In the genomic region with DNA sequence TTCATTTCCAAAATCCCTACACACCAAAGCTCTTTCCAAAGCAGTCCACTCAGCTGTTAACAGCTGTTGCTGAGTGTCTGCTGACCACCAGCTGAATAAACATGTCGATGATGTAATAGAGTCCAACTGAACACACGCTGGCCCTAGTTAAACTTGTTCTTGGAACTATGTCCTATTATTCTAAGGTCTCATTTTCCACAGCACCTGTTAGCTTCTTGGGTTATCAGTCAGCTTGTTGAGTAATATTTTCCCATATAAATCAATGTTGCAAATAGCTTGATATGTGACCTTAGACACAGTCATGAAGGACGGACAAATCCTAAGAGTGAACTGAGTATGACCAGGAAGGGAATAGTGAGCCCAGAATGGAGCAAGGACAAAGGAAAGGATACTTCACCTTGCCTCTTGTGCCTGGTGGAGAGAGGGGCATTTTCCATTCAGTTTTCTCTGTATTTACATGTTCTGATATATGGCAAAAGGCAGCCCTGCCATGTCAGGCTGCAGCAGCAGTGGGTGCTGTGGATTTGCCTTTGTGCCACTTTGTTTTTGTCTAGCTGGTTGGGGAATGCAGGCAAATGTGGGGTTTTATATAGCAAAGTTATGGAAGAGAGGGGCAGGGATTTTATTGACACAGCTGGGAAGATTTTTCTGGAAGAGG, we compare ENCODE assay signal across 11 mouse cellular contexts.
DNase-seq lines count a peak whose midpoint lies in the region; ATAC-seq lines count a peak whose summit lies in the region.
"Had no signal": no experiment of that assay in that cellular context is flagged by ENCODE, and none has a peak within 500 bp of the region (broad histone marks: within the 10 kb centered on the region; RNA-seq: fewer than 3 reads in every experiment).

No protein-coding gene starts in this region.

- peak; percentile 70; the same call in 1 of the 2 replicates for ATAC-seq in intestine, embryonic 16.5 days
- ATAC-seq in liver, embryonic 16.5 days (ENCODE audit: low read depth): peak; percentile 76
- no peak for ATAC-seq in granulocyte monocyte progenitor cell, adult 5-6 weeks (replicated peaks; ENCODE audit: poor library complexity, severe bottlenecking)
- ATAC-seq in forebrain, embryonic 11.5 days (replicated peaks; ENCODE audit: low FRiP score): no peak
- no peak for ATAC-seq in megakaryocyte, adult 5-6 weeks (ENCODE audit: poor library complexity, severe bottlenecking)

- H3K4me1 ChIP-seq in intestine, embryonic 16.5 days (ENCODE audit: control insufficient read depth, insufficient read depth, low read length): no peaks in the 10 kb centered on the region
- H3K4me1 ChIP-seq in liver, embryonic 16.5 days (ENCODE audit: control insufficient read depth, low read depth, low read length): no peaks in the 10 kb centered on the region
- no peaks in the 10 kb centered on the region for H3K4me1 ChIP-seq in forebrain, embryonic 11.5 days (replicated peaks; ENCODE audit: control insufficient read depth, insufficient read depth, low read length)
- H3K4me1 ChIP-seq: liver, embryonic 13.5 days had no signal

- no peaks in the 10 kb centered on the region for H3K9me3 ChIP-seq in intestine, embryonic 16.5 days (ENCODE audit: control insufficient read depth, low read length)
- no peaks in the 10 kb centered on the region for H3K9me3 ChIP-seq in liver, embryonic 16.5 days (replicated peaks; ENCODE audit: control insufficient read depth, low read length)
- H3K9me3 ChIP-seq in forebrain, embryonic 11.5 days (ENCODE audit: control insufficient read depth, low read length): no peaks in the 10 kb centered on the region
- H3K9me3 ChIP-seq: liver, embryonic 13.5 days had no signal

- no peak overlapping the region for H3K4me3 ChIP-seq in intestine, embryonic 16.5 days (ENCODE audit: low read length)
- no peak overlapping the region for H3K4me3 ChIP-seq in liver, embryonic 16.5 days (ENCODE audit: low read depth, low read length)
- no peak overlapping the region for H3K4me3 ChIP-seq in forebrain, embryonic 11.5 days (ENCODE audit: low read depth, low read length)
- H3K4me3 ChIP-seq: liver, embryonic 13.5 days had no signal

- H3K27me3 ChIP-seq in intestine, embryonic 16.5 days (replicated peaks; ENCODE audit: control insufficient read depth, insufficient read depth, low read length): no peaks in the 10 kb centered on the region
- no peaks in the 10 kb centered on the region for H3K27me3 ChIP-seq in liver, embryonic 16.5 days (ENCODE audit: control insufficient read depth, insufficient read depth, low read depth, low read length)
- no peaks in the 10 kb centered on the region for H3K27me3 ChIP-seq in forebrain, embryonic 11.5 days (ENCODE audit: control insufficient read depth, insufficient read depth, low read length)
- H3K27me3 ChIP-seq: liver, embryonic 13.5 days had no signal

- 60% methylated on average over 3 of the region's 3 CpGs for WGBS in intestine, embryonic 16.5 days
- WGBS in liver, embryonic 16.5 days (ENCODE audit: insufficient replicate concordance): 60% methylated on average over 3 of the region's 3 CpGs
- 87% methylated on average over 3 of the region's 3 CpGs for WGBS in forebrain, embryonic 11.5 days

- H3K27ac ChIP-seq in intestine, embryonic 16.5 days (ENCODE audit: low read length): no peak overlapping the region
- no peak overlapping the region for H3K27ac ChIP-seq in liver, embryonic 16.5 days (ENCODE audit: low read length)
- no peak overlapping the region for H3K27ac ChIP-seq in forebrain, embryonic 11.5 days (ENCODE audit: low read depth, low read length)
- H3K27ac ChIP-seq: liver, embryonic 13.5 days had no signal

- no peak overlapping the region for H3K4me2 ChIP-seq in intestine, embryonic 16.5 days (ENCODE audit: low read depth, low read length)
- H3K4me2 ChIP-seq in liver, embryonic 16.5 days (ENCODE audit: low read depth, low read length): no peak overlapping the region
- no peak overlapping the region for H3K4me2 ChIP-seq in forebrain, embryonic 11.5 days (ENCODE audit: low read depth, low read length, severe bottlenecking)
- H3K4me2 ChIP-seq: liver, embryonic 13.5 days had no signal

- H3K36me3 ChIP-seq in intestine, embryonic 16.5 days (ENCODE audit: control insufficient read depth, insufficient read depth, low read length): no peaks in the 10 kb centered on the region
- H3K36me3 ChIP-seq in liver, embryonic 16.5 days (ENCODE audit: control insufficient read depth, insufficient read depth): no peaks in the 10 kb centered on the region
- H3K36me3 ChIP-seq in forebrain, embryonic 11.5 days (ENCODE audit: control insufficient read depth, insufficient read depth, low read length): no peaks in the 10 kb centered on the region
- H3K36me3 ChIP-seq: liver, embryonic 13.5 days had no signal

- DNase-seq in testis, postnatal 14 days (ENCODE audit: low spot score): peak; percentile 11
- DNase-seq in testis, postnatal 10 days (ENCODE audit: low spot score): no peak
- no peak for DNase-seq in forebrain, embryonic 11.5 days (ENCODE audit: low spot score)
- DNase-seq in frontal cortex, adult 2 months (ENCODE audit: extremely low spot score in 1 of 2, low spot score in 1 of 2): no peak
- DNase-seq: cerebellum, adult 11 months; liver, embryonic 13.5 days; thymus, postnatal 36 days had no signal

- no peak overlapping the region for H3K9ac ChIP-seq in intestine, embryonic 16.5 days (ENCODE audit: low read depth, low read length)
- H3K9ac ChIP-seq in liver, embryonic 16.5 days (ENCODE audit: low read depth, low read length): no peak overlapping the region
- no peak overlapping the region for H3K9ac ChIP-seq in forebrain, embryonic 11.5 days (ENCODE audit: low read length)
- H3K9ac ChIP-seq: liver, embryonic 13.5 days had no signal

Comparison
In these comparisons a context has a peak if more than half of its experiments do, and no peak if none do; other contexts are left out.
1. ATAC-seq: peak in intestine, embryonic 16.5 days (single experiment) and liver, embryonic 16.5 days (single experiment); none in granulocyte monocyte progenitor cell, adult 5-6 weeks (single experiment), forebrain, embryonic 11.5 days (single experiment) and megakaryocyte, adult 5-6 weeks (single experiment).